Mouse (Mus musculus) adrenal gland, adult 2 months (tissue): ENCODE results near the gene Olfr1358. TPM values are rescaled to one million over a fixed set of nuclear protein-coding genes. Genes with fewer than 3 reads are reported as not detected.
A peak's percentile ranks its signal among the peaks of the same experiment; 100 is the strongest.
"Not testable (repeated sequence)": the region's sequence is repeated elsewhere in the genome, so short reads cannot be mapped to it uniquely, and the experiment has no call there.

Experiments
- DNase-seq: peaks from one replicate; pipeline ENCODE4 v3.0.0; 2021
- long read RNA-seq: library from polyadenylated mRNA; stranded (forward); transcript quantifications from one replicate; pipeline ENCODE4 v2.0.0, GENCODE M21; 2021
- polyA plus RNA-seq: library from polyadenylated mRNA; depleted of rRNA; stranded (reverse); fragments of >200 nt; gene quantifications from 2 replicates; pipeline ENCODE4 v1.2.3, GENCODE M21; 2012; rRNA removed
- total RNA-seq, 2 experiments: library from RNA; stranded (reverse); gene quantifications; 2 replicates each; pipeline ENCODE4 v1.2.3; 2021

The Olfr1358 gene
- not detected for total RNA-seq
- not detected in 2 replicates for polyA plus RNA-seq
- long read RNA-seq, result 0 reads

DNA sequence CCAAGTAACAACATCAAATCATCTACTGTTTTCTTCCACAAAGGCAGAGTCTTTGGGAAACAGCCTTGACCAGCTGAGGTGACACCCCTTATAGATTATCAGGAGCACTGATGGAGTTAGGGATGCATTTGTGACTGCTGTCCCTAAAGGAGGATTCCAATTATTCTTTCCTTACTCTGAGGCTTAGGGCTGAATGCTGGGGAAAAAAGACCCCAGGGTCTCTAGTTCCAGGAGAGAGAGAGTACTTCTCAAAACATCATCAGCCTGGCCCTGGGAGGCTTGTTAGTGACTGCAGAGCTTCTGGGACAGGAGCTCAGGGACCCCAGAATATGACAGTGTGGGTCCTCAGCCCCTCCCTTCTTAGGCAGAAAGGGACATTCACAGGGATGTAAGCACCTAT lies at the start of gene Olfr1358:
Gene Olfr1358, plus strand, starts transcription at position 301 of the 400 bp plus-strand sequence.
- DNase-seq, result no peak

DNA sequence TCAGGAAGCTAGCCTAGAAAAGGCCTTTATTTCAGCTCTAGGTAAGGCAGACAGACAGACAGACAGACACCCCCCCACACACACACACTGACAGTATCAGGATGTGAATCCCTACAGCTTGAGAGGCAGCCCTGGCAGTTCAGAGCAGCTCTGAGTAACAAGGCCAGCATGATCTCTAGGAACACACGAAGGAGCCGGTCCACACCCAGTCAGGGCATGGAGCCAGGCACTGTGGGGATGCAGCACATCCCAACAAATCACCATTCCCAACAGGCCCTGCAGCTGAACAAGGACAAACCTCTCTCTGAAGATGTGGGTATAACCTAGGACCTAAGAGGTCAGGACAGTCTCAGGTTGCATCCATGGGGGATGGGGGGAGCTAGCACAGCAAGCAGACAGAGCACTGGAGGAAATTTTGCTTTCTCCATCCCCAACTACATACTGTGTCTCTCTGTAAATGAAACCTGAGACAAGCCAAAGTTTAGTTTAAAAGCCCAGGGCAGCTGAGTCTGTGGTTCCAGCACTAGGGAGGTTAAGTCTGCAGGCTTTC lies 49.4 kb upstream of the Olfr1358 start:
- DNase-seq, result peak; percentile 71

DNA sequence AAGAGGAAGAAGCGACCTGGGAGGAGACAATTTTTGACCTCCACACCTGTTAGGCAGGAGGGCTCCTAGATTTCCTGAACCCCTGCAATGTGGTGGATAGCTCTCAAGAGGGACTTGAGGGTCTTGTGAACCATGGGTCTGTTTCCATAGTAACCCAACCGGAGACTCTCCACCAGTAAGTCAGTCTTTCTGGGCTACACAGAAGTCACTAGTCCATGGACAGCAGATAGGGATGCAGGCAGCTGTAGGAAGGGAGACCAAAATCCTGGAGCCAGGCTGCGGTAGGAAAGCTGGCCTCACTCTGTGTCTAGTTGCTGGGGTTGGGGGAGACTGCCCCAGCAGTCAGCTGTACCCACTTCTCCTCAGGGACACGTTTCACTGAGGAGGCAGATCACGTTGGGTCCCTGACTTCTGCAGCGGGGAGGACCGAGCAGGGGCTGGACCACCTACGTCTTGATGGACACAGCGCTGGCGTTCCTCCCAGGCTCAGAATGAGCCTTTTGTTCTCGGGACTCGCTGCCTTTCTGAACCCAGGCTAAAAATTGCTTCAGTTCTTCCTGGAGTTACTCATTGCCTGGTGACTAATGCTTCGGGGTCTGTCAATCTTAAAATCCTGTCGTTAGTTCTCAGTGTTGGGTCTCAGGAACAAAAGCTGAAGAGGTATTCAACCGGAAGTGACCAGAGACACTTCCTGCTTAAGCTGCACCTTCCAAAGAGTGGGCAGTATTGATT lies 46.5 kb upstream of the Olfr1358 start:
- DNase-seq, result peak; percentile 57

GRCm38 (mm10) chr10:78472046-78472445 lies 45.2 kb upstream of the Olfr1358 start:
- peak; percentile 64 for DNase-seq

DNA sequence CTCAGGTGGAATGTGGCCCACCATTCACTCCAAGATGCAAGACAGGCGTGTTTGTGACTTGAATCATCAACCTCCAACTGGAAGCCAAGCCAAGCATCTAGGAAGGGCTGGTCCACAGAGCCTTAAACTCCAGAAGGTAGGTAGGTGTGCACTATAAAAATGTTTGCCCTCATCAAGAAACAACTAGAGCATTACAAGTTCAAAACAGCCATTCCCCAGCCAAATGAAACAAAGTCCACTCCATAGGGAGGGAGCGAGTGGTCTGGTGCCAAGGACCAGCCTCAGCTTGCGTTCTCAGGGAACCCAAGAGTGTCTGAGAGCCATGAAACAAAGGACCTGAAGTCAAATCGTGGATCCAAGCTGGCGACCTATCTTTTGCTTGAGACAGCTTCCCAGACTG lies 43.8 kb upstream of the Olfr1358 start:
- DNase-seq, result no peak

- no peak for DNase-seq
Observed at GRCm38 (mm10) chr10:78474759-78475158, 42.5 kb upstream of the Olfr1358 start.

DNA sequence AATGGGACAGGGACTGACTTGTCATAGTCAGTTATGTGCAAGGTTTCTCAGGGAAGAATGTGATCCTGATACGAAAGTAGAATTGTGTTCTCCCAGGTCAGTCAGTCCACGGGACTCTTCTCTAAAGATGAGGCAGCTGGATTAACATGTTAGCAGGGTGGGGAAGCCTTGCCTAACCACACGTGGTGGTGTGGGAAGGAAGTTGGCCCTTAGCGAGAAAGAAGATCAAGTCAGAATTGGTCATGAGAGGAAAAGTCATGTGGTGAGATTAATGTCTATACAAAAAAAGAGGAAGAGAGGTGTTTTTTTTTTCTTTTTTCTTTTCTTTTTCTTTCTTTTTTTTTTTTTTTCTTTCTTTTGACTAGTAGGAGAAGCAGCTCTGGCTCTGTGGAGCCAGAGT lies 40.4 kb upstream of the Olfr1358 start:
- no peak for DNase-seq

DNA sequence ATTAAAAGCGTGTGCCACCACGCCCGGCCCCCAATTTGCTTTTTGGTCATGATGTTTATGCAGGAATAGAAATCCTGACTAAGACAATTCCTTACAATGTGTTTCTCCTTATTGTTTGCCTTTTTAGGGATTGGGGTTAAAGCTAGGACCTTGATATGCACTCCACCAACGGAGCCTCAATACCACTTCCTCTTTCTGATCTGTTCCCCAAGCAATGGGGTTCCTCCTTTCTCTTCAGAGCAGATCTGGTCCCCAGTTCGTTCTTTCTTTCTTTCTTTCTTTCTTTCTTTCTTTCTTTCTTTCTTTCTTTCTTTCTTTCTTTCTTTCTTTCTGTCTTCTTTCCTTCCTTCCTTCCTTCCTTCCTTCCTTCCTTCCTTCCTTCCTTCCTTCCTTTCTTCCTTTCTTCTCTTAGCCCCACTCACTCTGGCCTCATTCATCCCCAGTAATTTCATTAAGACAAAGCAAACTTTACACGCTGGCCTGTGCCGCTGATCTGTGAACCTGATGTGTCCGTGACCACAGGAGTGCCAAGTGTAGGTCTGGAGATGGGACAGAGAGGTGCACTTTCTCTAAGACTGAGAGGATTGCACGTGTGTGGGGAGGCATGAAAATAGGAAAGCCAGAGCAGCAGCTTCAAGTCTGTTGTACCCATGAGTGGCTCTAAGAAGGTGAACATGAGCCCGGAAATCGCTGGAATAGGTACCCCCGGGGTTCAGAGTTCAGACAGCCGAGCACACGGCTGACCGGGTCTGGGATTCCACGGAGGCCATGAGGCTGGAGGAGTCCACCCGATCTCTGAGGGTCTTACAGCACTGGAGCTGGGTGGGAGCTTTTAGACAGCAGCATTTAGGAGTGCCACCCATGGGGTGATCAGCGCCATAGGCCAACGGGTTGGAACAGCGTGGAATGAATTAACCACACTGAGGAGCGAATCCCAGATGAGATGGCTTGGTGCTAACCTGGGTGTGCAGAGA lies 36.0 kb upstream of the Olfr1358 start:
- DNase-seq, result no peak

DNA sequence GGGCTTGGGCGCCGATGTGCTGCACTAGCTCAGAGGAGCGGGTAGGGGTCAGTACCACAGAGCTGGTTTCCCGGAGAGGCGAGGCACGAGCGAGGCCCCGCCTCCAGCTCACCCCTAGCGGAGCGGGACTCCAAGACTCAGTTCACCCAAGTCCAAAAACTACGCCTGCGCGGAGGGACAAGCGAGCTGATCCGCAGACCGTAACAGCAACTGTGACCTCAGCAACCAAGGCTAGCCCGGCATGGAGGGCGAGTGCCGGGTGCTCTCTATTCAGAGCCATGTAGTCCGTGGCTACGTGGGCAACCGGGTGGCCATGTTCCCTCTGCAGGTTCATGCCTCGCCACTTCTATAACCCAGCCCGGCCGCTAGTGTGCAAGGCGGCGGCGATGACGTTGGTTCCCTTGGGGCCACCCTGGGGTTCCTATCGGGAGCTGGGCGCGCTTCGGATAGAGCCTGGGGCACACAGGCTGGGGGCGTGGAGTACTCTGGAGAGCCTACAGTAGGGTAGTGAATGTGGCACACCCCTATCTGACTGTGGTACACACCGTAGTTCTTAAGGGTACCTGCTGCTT lies 35.2 kb upstream of the Olfr1358 start:
- peak; percentile 75 for DNase-seq

DNA sequence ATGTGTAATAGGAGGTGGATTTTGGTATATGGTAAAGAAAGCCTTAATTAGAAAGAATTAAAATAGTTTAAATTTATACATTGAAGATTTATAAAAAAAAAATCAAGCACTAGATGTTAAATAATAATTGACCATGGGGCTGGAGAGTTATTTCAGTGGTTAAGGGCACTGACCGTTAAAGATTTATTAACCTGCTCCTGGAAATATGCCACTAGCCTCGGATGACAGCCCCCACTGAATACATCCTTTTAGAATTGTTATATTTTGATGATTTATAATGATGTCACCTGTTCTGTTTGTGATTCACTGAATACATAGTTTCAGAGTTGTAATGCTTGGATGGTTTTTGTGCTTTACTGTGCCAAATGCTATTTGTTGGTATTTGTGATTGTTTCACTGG lies 31.9 kb upstream of the Olfr1358 start:
- DNase-seq, result not testable (repeated sequence)

DNA sequence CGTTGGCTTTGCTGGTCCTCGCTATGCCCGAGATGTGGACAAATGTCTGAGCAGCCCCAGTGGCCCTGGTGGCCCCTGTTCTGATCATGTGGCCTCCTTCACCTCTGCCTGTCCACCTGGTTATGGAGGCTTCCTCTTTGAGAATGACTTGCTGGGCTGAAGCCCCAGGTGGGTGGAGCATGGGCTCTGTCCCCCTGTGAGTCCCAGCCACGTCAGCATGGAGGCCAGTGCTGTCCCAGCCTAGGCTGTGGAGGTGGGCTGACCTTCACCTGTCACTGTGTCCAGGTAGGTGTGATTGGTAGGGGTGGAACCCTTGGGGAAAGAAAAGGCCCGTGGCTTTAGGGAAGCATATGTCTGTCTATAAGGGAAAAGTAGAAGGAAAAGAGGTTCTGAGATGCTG lies 30.4 kb upstream of the Olfr1358 start:
- no peak for DNase-seq

- DNase-seq, result peak; percentile 85
Observed at GRCm38 (mm10) chr10:78487431-78488086, 29.7 kb upstream of the Olfr1358 start.

GRCm38 (mm10) chr10:78502986-78503733 lies 14.1 kb upstream of the Olfr1358 start:
- no peak for DNase-seq

GRCm38 (mm10) chr10:78519792-78520191 lies 2.6 kb downstream of the Olfr1358 start:
- no peak for DNase-seq

DNA sequence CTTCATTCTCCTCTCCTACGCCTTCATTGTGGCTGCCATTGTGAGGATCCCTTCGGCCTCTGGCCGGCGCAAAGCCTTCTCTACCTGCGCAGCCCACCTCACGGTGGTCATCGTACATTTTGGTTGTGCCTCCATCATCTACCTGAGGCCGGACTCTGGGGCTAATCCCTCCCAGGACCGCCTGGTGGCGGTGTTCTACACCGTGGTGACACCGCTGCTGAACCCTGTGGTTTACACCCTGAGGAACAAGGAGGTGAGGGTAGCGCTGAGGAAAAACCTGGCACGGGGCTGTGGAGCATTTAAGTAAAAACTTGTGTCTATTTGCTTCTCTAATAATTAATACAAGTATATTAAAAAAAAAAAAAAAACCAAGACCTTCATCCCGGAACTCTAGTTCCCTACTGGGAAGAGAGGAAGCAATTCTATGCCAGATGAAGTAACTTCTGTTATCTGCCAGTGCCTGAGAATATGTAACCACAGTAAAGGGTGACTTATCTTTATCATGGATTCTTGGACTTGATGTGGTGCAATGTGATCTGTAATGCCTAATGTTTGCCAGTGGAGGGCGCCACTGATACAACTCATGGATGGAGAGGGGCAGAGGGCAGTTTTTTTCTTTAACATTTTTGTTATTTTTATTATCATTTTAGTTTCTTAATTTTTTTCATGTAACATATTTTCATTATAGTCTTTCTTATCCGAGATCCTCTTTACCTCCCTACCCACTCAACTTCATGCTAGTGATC lies 3.2 kb downstream of the Olfr1358 start:
- DNase-seq, result peak; percentile 7

- not testable (repeated sequence) for DNase-seq
Observed at GRCm38 (mm10) chr10:78525071-78525470, 7.8 kb downstream of the Olfr1358 start.

DNA sequence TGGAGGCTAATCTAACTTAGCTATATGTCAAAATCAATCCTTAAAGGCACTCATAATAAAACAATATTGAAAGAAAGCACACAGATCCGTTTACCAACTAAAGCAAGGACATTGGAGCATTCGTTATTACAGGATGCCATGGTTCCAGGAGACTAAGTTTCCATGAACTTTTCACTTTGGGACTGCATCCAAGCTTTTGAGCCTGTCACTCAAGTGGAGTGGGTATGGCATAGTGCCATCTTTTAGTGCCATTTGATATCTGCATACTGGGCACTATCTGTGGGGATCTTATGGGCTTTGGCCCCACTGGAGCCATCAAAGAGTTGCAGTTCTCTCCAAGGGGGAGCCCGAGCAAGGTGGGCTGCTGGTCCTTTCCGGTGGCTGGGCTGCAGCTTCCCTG lies 8.3 kb downstream of the Olfr1358 start:
- peak; percentile 58 for DNase-seq

DNA sequence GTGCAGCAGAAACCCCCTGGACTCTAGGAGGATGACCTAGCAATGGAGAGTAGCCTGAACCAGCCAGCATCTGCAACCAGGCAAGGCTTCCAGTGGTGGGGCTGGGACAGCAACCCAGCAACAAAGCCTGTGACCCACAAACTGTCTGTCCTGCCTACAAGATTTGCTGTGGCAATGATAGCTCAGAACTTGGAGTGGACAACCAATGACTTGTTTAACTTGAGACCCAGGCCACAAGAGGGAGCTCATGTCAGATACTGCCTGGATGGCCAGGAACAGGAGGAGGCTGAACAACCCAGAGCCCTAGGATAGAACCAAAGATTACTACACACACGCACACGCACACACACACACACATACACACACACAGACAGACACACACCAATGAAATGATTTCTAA lies 23.7 kb downstream of the Olfr1358 start:
- peak; percentile 14 for DNase-seq

GRCm38 (mm10) chr10:78565070-78565469 lies 47.8 kb downstream of the Olfr1358 start:
- DNase-seq, result no peak

DNA sequence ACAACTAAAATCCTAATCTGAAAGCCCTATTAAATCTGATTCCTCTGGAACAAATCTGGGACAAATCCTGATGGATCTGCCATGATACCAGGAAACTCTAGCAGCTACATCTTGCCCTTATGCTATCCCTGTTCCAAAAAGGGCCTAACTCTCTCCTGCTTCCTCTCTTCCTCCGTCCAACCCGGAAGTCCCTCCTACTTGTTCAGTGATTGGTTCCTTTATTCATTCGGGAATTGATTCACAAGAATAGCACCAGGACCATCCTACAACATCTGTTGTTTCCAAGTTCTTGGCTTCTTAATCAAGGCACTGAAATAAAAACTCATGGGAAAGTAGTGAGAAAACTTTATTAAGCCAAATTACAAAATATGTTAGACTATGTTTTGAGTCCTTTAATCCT lies 52.0 kb downstream of the Olfr1358 start:
- DNase-seq, result no peak
